Mouse (Mus musculus): ENCODE data around the gene Nipbl. TPM values are rescaled to one million over a fixed set of nuclear protein-coding genes. Genes with fewer than 3 reads are reported as not detected.
"Not testable (repeated sequence)": the region's sequence is repeated elsewhere in the genome, so short reads cannot be mapped to it uniquely, and the experiment has no call there.

Gene Nipbl
- polyA plus RNA-seq, 1 experiment: 23.7 TPM

DNA sequence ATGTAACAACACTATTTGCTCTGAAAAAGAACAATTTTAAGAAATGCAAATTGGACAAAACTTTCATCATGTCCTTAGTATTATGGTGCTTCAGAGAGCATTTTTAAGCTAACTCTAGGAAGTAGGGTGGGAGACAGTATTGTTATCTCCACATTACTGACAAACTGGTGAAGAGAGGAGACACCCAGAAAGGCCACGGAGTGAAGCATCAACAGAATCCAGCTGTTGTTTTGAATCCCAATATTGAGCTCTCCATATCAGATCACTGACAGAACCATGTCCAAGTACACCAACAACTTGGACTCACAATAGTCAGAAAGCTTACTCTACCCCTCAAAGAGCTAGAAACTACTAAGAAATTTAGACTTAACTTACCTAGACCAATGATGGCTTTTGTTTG is 138.8 kb downstream of the Nipbl start:
- Histone ChIP-seq H3K4me3 (replicated peaks; ENCODE audit: control insufficient read depth, low read depth, low read length) (no peak overlapping the region), H3K4me1 (ENCODE audit: control insufficient read depth, insufficient read depth, low read length) (no peaks in the 10 kb centered on the region), H3K27ac (ENCODE audit: control insufficient read depth, insufficient read depth, low read depth, low read length, poor library complexity) (no peak overlapping the region)
- 65% methylated on average over 1 of the region's 1 CpGs for WGBS
- no peak for TF ChIP-seq POLR2A (IDR thresholded peaks at IDR 0.05; ENCODE audit: borderline replicate concordance, control insufficient read depth, low read depth, low read length)
- TF ChIP-seq CTCF (IDR thresholded peaks at IDR 0.05; ENCODE audit: control insufficient read depth, insufficient read depth, low read length): no peak

- Histone ChIP-seq H3K27ac (ENCODE audit: control insufficient read depth, insufficient read depth, low read depth, low read length, poor library complexity) (no peak overlapping the region), H3K4me1 (ENCODE audit: control insufficient read depth, insufficient read depth, low read length) (no peaks in the 10 kb centered on the region), H3K4me3 (replicated peaks; ENCODE audit: control insufficient read depth, low read depth, low read length) (no peak overlapping the region)
- 76% methylated on average over 10 of the region's 10 CpGs for WGBS
- TF ChIP-seq CTCF (IDR thresholded peaks at IDR 0.05; ENCODE audit: control insufficient read depth, insufficient read depth, low read length): no peak
- no peak for TF ChIP-seq POLR2A (IDR thresholded peaks at IDR 0.05; ENCODE audit: borderline replicate concordance, control insufficient read depth, low read depth, low read length)
These were observed 141.3 kb downstream of the Nipbl start for GRCm38 (mm10) chr15:8302944-8303343.

GRCm38 (mm10) chr15:8294150-8294549 is 150.1 kb downstream of the Nipbl start:
- 88% methylated on average over 6 of the region's 6 CpGs for WGBS
- Histone ChIP-seq H3K27ac (ENCODE audit: control insufficient read depth, insufficient read depth, low read depth, low read length, poor library complexity) (no peak overlapping the region), H3K4me3 (replicated peaks; ENCODE audit: control insufficient read depth, low read depth, low read length) (no peak overlapping the region), H3K4me1 (ENCODE audit: control insufficient read depth, insufficient read depth, low read length) (no peaks in the 10 kb centered on the region)
- TF ChIP-seq POLR2A (IDR thresholded peaks at IDR 0.05; ENCODE audit: borderline replicate concordance, control insufficient read depth, low read depth, low read length): no peak
- no peak for TF ChIP-seq CTCF (IDR thresholded peaks at IDR 0.05; ENCODE audit: control insufficient read depth, insufficient read depth, low read length)

GRCm38 (mm10) chr15:8291251-8291650 is 153.0 kb downstream of the Nipbl start:
- no peak for TF ChIP-seq CTCF (IDR thresholded peaks at IDR 0.05; ENCODE audit: control insufficient read depth, insufficient read depth, low read length)
- no peak for TF ChIP-seq POLR2A (IDR thresholded peaks at IDR 0.05; ENCODE audit: borderline replicate concordance, control insufficient read depth, low read depth, low read length)
- Histone ChIP-seq H3K27ac (ENCODE audit: control insufficient read depth, insufficient read depth, low read depth, low read length, poor library complexity) (no peak overlapping the region), H3K4me3 (replicated peaks; ENCODE audit: control insufficient read depth, low read depth, low read length) (no peak overlapping the region), H3K4me1 (ENCODE audit: control insufficient read depth, insufficient read depth, low read length) (no peaks in the 10 kb centered on the region)
- WGBS: 91% methylated on average over 14 of the region's 14 CpGs

DNA sequence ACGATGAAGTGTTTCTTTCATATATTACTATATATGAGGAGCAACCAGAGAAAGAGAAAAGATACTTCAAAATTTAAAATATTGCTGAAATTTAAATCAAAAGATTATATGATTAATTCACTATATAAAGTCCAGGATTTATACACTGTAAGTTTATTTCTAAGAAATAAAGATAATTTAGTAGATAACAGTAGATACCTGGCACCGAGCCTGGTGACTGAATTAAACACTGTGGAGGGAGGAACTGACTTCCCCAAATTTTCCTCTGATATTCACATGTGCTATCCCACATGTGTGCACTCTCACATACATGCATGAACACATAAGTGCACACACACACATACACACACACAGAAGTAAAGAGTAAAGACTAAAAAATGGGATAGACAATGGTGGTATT is 162.1 kb downstream of the Nipbl start:
- Histone ChIP-seq H3K4me3 (replicated peaks; ENCODE audit: control insufficient read depth, low read depth, low read length) (no peak overlapping the region), H3K27ac (ENCODE audit: control insufficient read depth, insufficient read depth, low read depth, low read length, poor library complexity) (no peak overlapping the region), H3K4me1 (ENCODE audit: control insufficient read depth, insufficient read depth, low read length) (no peaks in the 10 kb centered on the region)
- 66% methylated on average over 2 of the region's 2 CpGs for WGBS
- no peak for TF ChIP-seq CTCF (IDR thresholded peaks at IDR 0.05; ENCODE audit: control insufficient read depth, insufficient read depth, low read length)
- TF ChIP-seq POLR2A (IDR thresholded peaks at IDR 0.05; ENCODE audit: borderline replicate concordance, control insufficient read depth, low read depth, low read length): no peak

GRCm38 (mm10) chr15:8281701-8282100 is 162.6 kb downstream of the Nipbl start:
- WGBS: 72% methylated on average over 7 of the region's 7 CpGs
- H3K27ac ChIP-seq (ENCODE audit: control insufficient read depth, insufficient read depth, low read depth, low read length, poor library complexity): no peak overlapping the region
- no peaks in the 10 kb centered on the region for H3K4me1 ChIP-seq (ENCODE audit: control insufficient read depth, insufficient read depth, low read length)
- TF ChIP-seq POLR2A (IDR thresholded peaks at IDR 0.05; ENCODE audit: borderline replicate concordance, control insufficient read depth, low read depth, low read length) (no peak), CTCF (IDR thresholded peaks at IDR 0.05; ENCODE audit: control insufficient read depth, insufficient read depth, low read length) (no peak)
- H3K4me3 ChIP-seq (replicated peaks; ENCODE audit: control insufficient read depth, low read depth, low read length): no peak overlapping the region

DNA sequence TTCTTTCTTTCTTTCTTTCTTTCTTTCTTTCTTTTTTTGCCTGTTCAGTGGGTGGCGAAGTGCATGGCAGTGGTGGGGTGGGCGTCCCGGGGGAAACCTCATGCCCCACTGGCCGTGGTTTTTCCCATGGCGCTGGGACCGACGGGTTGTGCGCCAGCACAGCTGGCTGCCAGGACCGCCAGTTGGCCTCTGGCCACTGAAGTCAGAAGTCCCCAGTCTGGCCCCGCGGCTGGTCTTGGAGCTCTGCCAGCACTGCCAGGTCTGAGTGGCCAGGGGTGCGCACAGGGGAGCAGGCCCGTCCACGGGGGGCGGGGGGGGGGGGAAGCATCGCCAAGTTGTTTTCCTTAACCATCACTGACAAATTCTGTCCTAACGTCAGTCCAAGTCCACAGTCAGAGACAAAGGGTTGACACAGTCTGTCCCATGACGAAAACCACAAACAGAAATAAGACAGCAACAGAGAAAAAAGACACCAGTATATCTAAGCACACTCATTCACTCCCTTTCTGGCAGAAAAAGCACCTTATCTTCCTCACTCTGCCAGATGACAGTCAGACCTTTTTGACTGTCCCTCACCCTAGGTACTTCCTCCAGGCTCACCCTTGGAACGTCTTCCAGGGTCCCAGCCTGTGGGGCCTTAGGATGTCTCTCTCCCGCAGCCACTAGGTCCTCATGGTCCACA is 164.2 kb downstream of the Nipbl start:
- H3K4me3 ChIP-seq (replicated peaks; ENCODE audit: control insufficient read depth, low read depth, low read length): peak overlapping the region; percentile 33
- no peak for TF ChIP-seq POLR2A (IDR thresholded peaks at IDR 0.05; ENCODE audit: borderline replicate concordance, control insufficient read depth, low read depth, low read length)
- TF ChIP-seq CTCF (IDR thresholded peaks at IDR 0.05; ENCODE audit: control insufficient read depth, insufficient read depth, low read length): no peak
- H3K4me1 ChIP-seq (ENCODE audit: control insufficient read depth, insufficient read depth, low read length): no peaks in the 10 kb centered on the region
- H3K27ac ChIP-seq (ENCODE audit: control insufficient read depth, insufficient read depth, low read depth, low read length, poor library complexity): no peak overlapping the region
- WGBS: 38% methylated on average over 19 of the region's 20 CpGs

- no peak for TF ChIP-seq CTCF (IDR thresholded peaks at IDR 0.05; ENCODE audit: control insufficient read depth, insufficient read depth, low read length)
- no peak for TF ChIP-seq POLR2A (IDR thresholded peaks at IDR 0.05; ENCODE audit: borderline replicate concordance, control insufficient read depth, low read depth, low read length)
- Histone ChIP-seq H3K27ac (ENCODE audit: control insufficient read depth, insufficient read depth, low read depth, low read length, poor library complexity) (no peak overlapping the region), H3K4me1 (ENCODE audit: control insufficient read depth, insufficient read depth, low read length) (no peaks in the 10 kb centered on the region), H3K4me3 (replicated peaks; ENCODE audit: control insufficient read depth, low read depth, low read length) (peak overlapping the region; percentile 65)
- WGBS: 29% methylated on average over 17 of the region's 17 CpGs
These were observed 164.9 kb downstream of the Nipbl start for GRCm38 (mm10) chr15:8279320-8279779.

DNA sequence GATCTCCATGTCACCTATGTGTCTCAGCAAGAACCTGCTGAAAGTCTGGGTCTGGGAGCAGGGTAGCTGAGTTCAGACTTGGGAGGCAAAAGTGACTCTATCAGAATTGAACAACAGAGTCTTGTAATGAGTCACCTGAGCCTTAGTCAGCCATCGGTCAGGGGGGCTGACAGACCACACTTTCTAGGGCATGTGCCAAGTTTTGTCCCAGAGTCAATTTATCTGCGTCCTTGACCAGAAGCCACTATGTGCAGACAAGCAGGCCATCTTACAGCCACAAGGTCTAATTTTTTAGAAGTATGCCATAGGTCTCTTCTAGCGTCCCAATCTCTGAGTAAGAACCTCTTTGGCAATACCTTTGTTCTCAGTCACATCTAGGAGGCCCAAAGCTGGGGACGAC is 166.3 kb downstream of the Nipbl start:
- WGBS: 84% methylated on average over 4 of the region's 4 CpGs
- not testable (repeated sequence) for H3K27ac ChIP-seq (ENCODE audit: control insufficient read depth, insufficient read depth, low read depth, low read length, poor library complexity); H3K4me3 ChIP-seq (replicated peaks; ENCODE audit: control insufficient read depth, low read depth, low read length); H3K4me1 ChIP-seq (ENCODE audit: control insufficient read depth, insufficient read depth, low read length)

All from bone marrow, adult 2 months (tissue).